ENCODE assay signal across 8 mouse cellular contexts in the genomic region with DNA sequence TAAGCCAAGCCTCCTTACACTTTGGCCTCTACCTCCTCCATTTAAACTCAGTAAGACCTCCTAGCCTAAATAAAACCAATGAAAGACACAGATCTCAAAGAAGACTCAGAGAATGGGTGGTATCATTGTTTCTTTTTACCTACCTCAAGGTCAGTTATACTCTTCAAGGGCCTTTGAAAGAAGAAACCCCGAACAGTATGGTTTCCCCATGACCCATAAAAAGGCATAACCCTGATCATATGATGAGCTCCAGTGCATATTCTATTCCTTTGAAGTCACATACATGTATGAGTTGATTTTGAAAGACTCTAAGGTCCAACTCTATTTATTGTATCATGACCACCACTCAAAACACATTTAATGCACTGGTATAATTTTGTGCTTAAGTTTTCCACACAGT. TPM values are rescaled to one million over a fixed set of nuclear protein-coding genes. Genes with fewer than 3 reads are reported as not detected.
DNase-seq lines count a peak whose midpoint lies in the region; ATAC-seq lines count a peak whose summit lies in the region.

Gene Ell2, plus strand, starts transcription at position 301 of the 400 bp plus-strand sequence.

- H3K4me2 ChIP-seq in heart, embryonic 11.5 days = peak within 1 kb of the TSS; percentile 56
- peak within 1 kb of the TSS; percentile 87 for H3K4me2 ChIP-seq in neural tube, embryonic 15.5 days

- H3K4me3 ChIP-seq in brown adipose tissue, adult 24 weeks (ENCODE audit: insufficient read depth, low read depth, low read length) = peak within 1 kb of the TSS; percentile 92
- peak within 1 kb of the TSS; percentile 84 for H3K4me3 ChIP-seq in heart, embryonic 11.5 days (ENCODE audit: low read depth, low read length)
- peak within 1 kb of the TSS; percentile 81 for H3K4me3 ChIP-seq in neural tube, embryonic 15.5 days (replicated peaks)

- 93% methylated on average over 1 of the region's 1 CpGs for WGBS in heart, embryonic 11.5 days (ENCODE audit: insufficient replicate concordance)
- 96% methylated on average over 1 of the region's 1 CpGs for WGBS in neural tube, embryonic 15.5 days

- H3K9ac ChIP-seq in heart, embryonic 11.5 days (ENCODE audit: low read depth, low read length) = peak within 1 kb of the TSS; percentile 87
- H3K9ac ChIP-seq in neural tube, embryonic 15.5 days (replicated peaks) = peak within 1 kb of the TSS; percentile 64

- H3K9me3 ChIP-seq in heart, embryonic 11.5 days (replicated peaks; ENCODE audit: control insufficient read depth, low read length) = no peaks in the 10 kb centered on the region
- no peaks in the 10 kb centered on the region for H3K9me3 ChIP-seq in neural tube, embryonic 15.5 days (replicated peaks)

- no peak for ATAC-seq in heart, embryonic 11.5 days (replicated peaks; ENCODE audit: insufficient number of reproducible peaks, low FRiP score, low TSS enrichment)
- no peak for ATAC-seq in neural tube, embryonic 15.5 days (ENCODE audit: low FRiP score)

- DNase-seq in layer of hippocampus, adult 8-10 months (ENCODE audit: low spot score in 2 of 2) = no peak
- DNase-seq in layer of hippocampus, adult 11-12 months (ENCODE audit: low spot score) = no peak
- DNase-seq in left cerebral cortex, postnatal 25 days (ENCODE audit: low spot score in 2 of 2) = no peak
- no peak for DNase-seq in thymus, postnatal 0 days (ENCODE audit: low spot score)
- no peak for DNase-seq in cerebellum, adult 8-10 months

- H3K4me1 ChIP-seq in brown adipose tissue, adult 24 weeks (ENCODE audit: control insufficient read depth, insufficient read depth, insufficient read length, low read length) = peaks cover 5% of the 10 kb centered on the region; the same call in 1 of the 2 replicates
- H3K4me1 ChIP-seq in heart, embryonic 11.5 days (ENCODE audit: control insufficient read depth, insufficient read depth, low read length) = peaks cover 3% of the 10 kb centered on the region; the same call in 1 of the 2 replicates
- H3K4me1 ChIP-seq in neural tube, embryonic 15.5 days = peaks cover 20% of the 10 kb centered on the region

- no peaks in the 10 kb centered on the region for H3K27me3 ChIP-seq in heart, embryonic 11.5 days (ENCODE audit: control insufficient read depth, insufficient read depth, low read length)
- H3K27me3 ChIP-seq in neural tube, embryonic 15.5 days (replicated peaks) = peaks cover 7% of the 10 kb centered on the region; the same call in 1 of the 2 replicates

- peak within 1 kb of the TSS; percentile 71 for H3K27ac ChIP-seq in brown adipose tissue, adult 24 weeks (replicated peaks; ENCODE audit: low read depth, low read length)
- peak within 1 kb of the TSS; percentile 76 for H3K27ac ChIP-seq in heart, embryonic 11.5 days (ENCODE audit: low read depth, low read length)
- H3K27ac ChIP-seq in neural tube, embryonic 15.5 days (replicated peaks) = peak within 1 kb of the TSS; percentile 56; the same call in 1 of the 2 replicates

- intact Hi-C loops in left cerebral cortex, postnatal 25 days (cut with DNase I) = loop anchor here (2.0 to 5.0 kb wide), 5 partner anchors 36 to 479 kb away; partner anchors contain the start of gene Rhobtb3

- no peaks in the 10 kb centered on the region for H3K36me3 ChIP-seq in heart, embryonic 11.5 days (ENCODE audit: control insufficient read depth, insufficient read depth, low read length)
- no peaks in the 10 kb centered on the region for H3K36me3 ChIP-seq in neural tube, embryonic 15.5 days

RNA-seq across cellular contexts. Expression of gene Ell2, which starts in this region (rescaled TPM):
- 10 to 100 TPM; 28.0 to 33.6 (median 31.8) TPM for total RNA-seq in layer of hippocampus, adult 8-10 months (2022)
- 30.5 and 35.9 TPM in 2 replicates for polyA plus RNA-seq in brown adipose tissue, adult 24 weeks (2012; ENCODE audit: insufficient read depth, insufficient read length, missing spikeins)
- polyA plus RNA-seq in heart, embryonic 11.5 days (2014; fragmentation: Nextera tagmentation; extraction: Ambion mirVana) = 8.2 and 10.4 TPM in 2 replicates
- total RNA-seq in left cerebral cortex, postnatal 25 days (2021) = 10 to 100 TPM; 54.1 to 55.9 TPM
- 2.2 and 4.9 TPM in 2 replicates for polyA plus RNA-seq in neural tube, embryonic 15.5 days (2015; fragmentation: Nextera tagmentation; extraction: Ambion mirVana)
- polyA plus RNA-seq in thymus, postnatal 0 days (2015; fragmentation: Nextera tagmentation; extraction: Ambion mirVana) = 4.8 and 5.3 TPM in 2 replicates
